Mouse (Mus musculus): ENCODE data around the gene Tirap. TPM values are rescaled to one million over a fixed set of nuclear protein-coding genes. Genes with fewer than 3 reads are reported as not detected.
"Not testable (repeated sequence)": the region's sequence is repeated elsewhere in the genome, so short reads cannot be mapped to it uniquely, and the experiment has no call there.

Gene Tirap
- polyA plus RNA-seq, 3 experiments from 2014 or later, result 3.8 to 4.5 (median 4.5) TPM

DNA sequence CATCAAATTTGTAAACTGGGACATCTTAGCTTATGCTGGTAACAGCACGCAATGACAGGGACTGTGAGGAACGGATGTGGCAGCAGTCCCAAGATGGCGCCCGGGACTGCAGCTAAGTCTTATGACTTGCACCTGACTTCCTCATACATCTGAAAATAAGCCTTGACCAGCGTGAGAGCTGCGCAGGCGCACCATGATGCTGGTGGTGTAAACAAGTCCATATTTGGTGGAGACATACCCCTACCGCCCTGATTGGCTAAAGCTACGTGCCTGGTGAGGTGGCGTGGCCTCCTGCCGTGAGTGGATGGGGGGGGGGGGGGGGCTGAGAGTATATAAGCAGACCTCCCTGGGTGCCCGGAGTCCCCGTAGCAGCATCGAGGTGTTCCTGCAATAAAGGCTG is 52.8 kb downstream of the Tirap start:
- ATAC-seq, result not testable (repeated sequence)

DNA sequence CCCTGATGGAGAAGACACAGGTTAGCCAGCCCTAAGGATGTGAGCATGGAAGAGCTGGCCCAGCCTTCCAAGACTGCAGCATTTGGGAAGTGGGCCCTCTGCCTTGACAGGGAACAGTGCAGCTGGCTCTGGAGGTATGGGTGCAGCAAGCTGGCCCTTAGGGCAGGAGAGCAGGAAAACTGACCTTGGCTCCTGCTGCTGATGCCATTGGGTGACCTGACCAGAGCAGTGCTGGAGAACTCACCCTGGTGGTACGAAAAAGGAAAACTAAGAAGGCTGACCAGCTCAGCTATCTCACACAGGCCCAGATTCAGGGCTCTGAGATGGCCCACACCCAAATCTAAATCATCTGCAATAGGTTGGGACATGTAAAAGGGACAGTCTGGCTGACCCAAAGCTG is 54.3 kb downstream of the Tirap start:
- no peak for ATAC-seq

DNA sequence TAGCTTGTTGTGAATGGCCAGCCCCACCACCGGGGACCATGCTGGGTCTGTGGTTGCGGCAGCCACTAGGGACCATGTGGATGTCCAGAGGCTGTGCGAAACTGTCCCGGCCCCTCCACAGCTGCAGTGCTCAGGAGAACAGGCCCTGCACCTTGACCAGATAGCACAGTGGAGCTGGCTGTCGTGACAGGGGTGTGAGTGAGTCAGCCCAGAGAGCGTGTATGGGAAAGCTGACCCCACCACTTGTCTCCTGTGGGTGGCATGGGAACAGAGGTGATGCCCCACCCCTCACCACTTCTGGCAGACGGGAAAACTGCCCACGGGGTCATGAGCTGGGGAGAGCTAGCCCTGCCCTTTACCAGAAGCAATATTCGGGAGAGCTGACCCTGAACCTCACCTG is 55.0 kb downstream of the Tirap start:
- ATAC-seq, result no peak

DNA sequence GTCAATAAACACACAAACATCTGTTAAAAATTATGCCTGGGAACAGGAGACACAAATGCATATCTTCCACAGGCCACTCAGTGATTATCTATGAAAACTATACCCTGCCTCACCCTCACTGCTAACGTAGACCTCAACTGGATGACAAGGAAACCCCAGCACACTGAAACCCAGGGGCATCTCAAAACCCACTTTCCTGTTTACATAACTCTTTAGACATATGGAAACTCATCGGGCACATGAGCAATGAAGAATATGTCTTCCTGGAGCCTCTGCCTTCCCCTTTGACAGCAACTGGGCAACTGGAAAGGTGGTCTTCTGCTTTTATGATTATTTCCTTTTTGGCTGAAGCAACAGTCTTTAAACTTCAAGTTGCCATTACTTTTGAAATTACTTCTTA is 57.9 kb downstream of the Tirap start:
- ATAC-seq, result no peak

DNA sequence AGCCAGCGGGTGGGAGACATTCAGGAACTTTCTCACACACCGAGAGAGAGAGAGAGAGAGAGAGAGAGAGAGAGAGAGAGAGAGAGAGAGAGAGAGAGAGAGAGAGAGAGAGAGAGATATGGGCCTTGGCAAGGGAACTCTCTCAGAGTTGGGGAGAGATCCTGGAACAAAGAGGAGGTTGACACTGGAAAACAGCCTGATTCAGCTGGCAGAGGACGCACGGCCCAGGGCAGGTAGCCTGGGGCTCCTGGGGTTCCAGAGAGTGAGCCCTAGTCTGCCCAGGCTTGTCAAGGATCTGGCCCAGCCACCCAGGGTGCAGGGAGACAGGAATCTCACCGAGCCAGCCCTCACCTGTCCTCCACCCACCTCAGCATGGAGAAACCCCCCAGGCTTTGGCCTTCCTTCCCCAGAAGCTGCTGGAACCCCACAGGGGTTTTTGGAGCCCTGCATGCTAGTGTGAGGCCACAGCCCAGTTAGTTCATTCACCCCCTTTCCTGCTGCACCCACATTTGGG is 60.8 kb downstream of the Tirap start:
- no peak for ATAC-seq

DNA sequence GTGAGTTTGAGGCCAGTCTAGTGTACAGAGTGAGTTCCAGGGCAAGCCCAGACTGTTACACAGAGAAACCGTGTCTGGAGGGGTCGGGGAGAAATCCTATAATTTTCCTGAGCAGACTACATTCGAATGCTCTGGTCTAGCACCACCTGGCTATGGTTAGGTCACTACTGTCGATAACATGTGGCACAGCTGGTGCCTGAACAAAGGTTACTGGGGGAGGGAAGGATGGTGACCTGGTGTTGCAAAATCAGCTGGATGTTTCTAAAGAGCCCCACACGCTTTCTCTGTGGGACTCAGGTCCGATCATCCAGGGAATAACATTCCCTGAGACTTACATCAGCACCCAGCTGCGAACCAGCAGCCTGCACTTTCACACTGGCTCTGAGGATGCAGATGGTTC is 62.1 kb downstream of the Tirap start:
- ATAC-seq, result no peak

DNA sequence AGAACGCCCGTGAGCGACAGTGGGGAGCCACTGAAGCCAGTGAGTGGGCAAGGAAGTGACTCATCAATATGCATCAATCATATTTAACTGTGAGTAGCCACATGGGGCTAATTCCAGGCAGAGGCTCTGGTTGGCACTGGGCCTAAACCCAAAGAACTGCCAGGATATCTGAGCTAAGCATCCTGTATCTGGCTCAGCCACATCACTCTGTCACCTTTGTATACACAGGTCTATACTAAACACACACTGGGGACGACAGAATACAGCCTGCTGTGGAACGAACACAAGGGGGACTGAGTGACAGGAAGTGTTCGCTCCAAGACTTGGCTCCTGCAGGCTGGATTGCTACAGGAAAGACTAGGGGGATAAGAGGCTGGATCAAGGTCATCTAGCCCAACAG is 64.5 kb downstream of the Tirap start:
- ATAC-seq, result no peak

Other genes with a start within 250 kb of the Tirap start
- 10 to 100 TPM; 11.2 to 29.1 (median 17.9) TPM for gene St3gal4, start 81.0 kb downstream of the Tirap start, polyA plus RNA-seq (2017; shearing (Covaris generic))
- 10 to 100 TPM; 83.4 to 94.5 (median 92.4) TPM for gene Dcps, start 24.2 kb downstream of the Tirap start, polyA plus RNA-seq (2017; shearing (Covaris generic))
- 100 to 1,000 TPM in 1 of 3 experiments, 10 to 100 TPM in 2; 87.5 to 100 (median 90.5) TPM for gene Srpr, start 116 bp downstream of the Tirap start, polyA plus RNA-seq (2017; shearing (Covaris generic))
- 10 to 100 TPM; 22.1 to 33.3 (median 27.3) TPM for gene Foxred1, start 10.8 kb upstream of the Tirap start, polyA plus RNA-seq (2017; shearing (Covaris generic))
- gene Fam118b, start 67.5 kb upstream of the Tirap start, polyA plus RNA-seq (2017; shearing (Covaris generic)), result 10 to 100 TPM; 45.5 to 66.0 (median 60.7) TPM
- 10 to 100 TPM; 31.2 to 40.4 (median 39.0) TPM for gene Rpusd4, start 67.6 kb upstream of the Tirap start, polyA plus RNA-seq (2017; shearing (Covaris generic))
- 1 to 10 TPM; 2.6 to 3.6 (median 3.2) TPM for gene Cdon, start 220.8 kb upstream of the Tirap start, polyA plus RNA-seq (2017; shearing (Covaris generic))

Measured in inflammation-experienced regulatory T-cells, adult 6 months (primary cell).